Mouse (Mus musculus): ENCODE measurements around the gene Gls. TPM values are rescaled to one million over a fixed set of nuclear protein-coding genes. Genes with fewer than 3 reads are reported as not detected.

Gls gene
- polyA plus RNA-seq, 1 experiment from 2014 or later: 35.4 TPM

DNA sequence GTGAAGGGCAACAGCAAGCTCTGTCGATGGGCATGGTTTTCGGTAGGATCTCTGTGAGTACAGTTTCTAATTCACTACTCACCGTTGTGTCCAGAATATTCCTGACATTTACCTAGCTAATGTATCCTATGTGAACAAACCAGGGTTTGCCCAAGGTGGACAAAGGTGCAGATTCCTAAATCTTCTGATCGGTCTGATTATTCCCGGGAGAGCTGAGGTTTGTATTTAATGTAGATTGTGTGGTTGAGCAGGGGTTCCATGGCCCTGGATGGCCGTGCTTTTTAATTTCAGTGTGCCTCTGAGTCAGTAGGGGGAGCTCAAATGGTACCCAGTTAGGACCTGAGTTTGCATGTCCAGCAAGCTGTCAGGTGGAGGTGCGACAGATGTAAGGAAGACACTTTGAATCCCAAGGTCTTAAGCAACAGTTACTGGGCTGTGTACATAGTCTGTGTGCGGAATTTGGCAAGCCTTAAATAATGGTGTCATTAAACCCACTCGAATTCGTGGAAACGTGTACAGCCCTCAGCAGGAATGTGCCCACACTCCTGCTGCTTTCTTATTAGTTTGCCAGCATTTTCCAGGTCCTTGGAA lies 101.2 kb downstream of the Gls start:
- 86% methylated on average over 11 of the region's 11 CpGs for WGBS
- Histone ChIP-seq H3K9me3 (replicated peaks; ENCODE audit: control insufficient read depth, low read length) (no peaks in the 10 kb centered on the region), H3K4me3 (ENCODE audit: low read depth, low read length) (no peak overlapping the region), H3K9ac (ENCODE audit: low read length) (no peak overlapping the region), H3K27me3 (replicated peaks; ENCODE audit: control insufficient read depth, insufficient read depth, low read length) (no peaks in the 10 kb centered on the region), H3K36me3 (ENCODE audit: control insufficient read depth, insufficient read depth, low read length) (0 out of 2 replicates have a peak, but pooled peaks cover 4% of the 10 kb centered on the region), H3K27ac (ENCODE audit: low read depth, low read length) (no peak overlapping the region), H3K4me1 (ENCODE audit: control insufficient read depth, insufficient read depth, low read length) (no peaks in the 10 kb centered on the region), H3K4me2 (ENCODE audit: low read length) (no peak overlapping the region)
- ATAC-seq (no peak), DNase-seq (ENCODE audit: low spot score) (no peak)

DNA sequence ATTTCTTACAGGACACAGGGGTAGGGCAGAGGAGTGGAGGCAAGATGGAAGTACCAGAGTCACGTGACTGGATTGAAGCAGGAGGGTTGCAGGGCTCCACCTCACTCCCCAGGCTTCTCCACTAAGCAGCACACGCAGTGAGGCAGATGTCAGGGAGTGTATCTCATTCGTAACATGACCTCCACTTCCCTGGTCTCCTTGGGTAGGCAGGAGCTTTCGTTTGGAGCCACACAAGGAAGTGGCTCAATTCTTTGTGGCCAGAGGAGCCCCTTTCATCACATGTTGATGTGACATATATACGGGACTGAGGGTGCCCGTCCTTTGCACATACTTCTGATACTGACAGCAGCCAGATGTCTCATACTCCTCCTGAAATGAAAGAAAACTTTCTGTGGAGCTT lies 103.2 kb downstream of the Gls start:
- Histone ChIP-seq H3K4me2 (ENCODE audit: low read length) (no peak overlapping the region), H3K27me3 (replicated peaks; ENCODE audit: control insufficient read depth, insufficient read depth, low read length) (no peaks in the 10 kb centered on the region), H3K36me3 (ENCODE audit: control insufficient read depth, insufficient read depth, low read length) (0 out of 2 replicates have a peak, but pooled peaks cover 4% of the 10 kb centered on the region), H3K9me3 (replicated peaks; ENCODE audit: control insufficient read depth, low read length) (no peaks in the 10 kb centered on the region), H3K4me1 (ENCODE audit: control insufficient read depth, insufficient read depth, low read length) (no peaks in the 10 kb centered on the region), H3K27ac (ENCODE audit: low read depth, low read length) (no peak overlapping the region), H3K4me3 (ENCODE audit: low read depth, low read length) (no peak overlapping the region), H3K9ac (ENCODE audit: low read length) (no peak overlapping the region)
- DNase-seq (ENCODE audit: low spot score): no peak
- no peak for ATAC-seq
- 67% methylated on average over 6 of the region's 6 CpGs for WGBS

DNA sequence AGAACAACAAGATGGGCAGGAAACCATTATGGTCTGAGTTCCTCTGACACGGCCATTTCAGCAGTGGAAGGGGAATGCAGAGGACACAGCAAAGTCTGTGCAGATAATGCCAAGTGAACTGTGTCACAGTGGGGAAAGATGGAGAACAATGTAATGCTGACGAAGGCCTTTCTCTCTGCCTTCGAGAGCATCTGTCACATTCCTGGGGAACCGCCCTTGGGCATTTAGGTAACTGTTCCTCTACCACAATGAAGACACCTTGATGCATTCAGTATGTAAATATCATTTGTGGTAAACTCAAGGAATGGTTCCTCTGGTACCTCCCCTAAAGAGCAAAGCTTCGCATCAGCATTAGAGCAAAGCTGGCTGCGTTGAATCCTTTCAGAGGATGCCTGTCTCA lies 105.7 kb downstream of the Gls start:
- no peak overlapping the region for H3K27ac ChIP-seq (ENCODE audit: low read depth, low read length)
- H3K36me3 ChIP-seq (ENCODE audit: control insufficient read depth, insufficient read depth, low read length): 0 out of 2 replicates have a peak, but pooled peaks cover 4% of the 10 kb centered on the region

DNA sequence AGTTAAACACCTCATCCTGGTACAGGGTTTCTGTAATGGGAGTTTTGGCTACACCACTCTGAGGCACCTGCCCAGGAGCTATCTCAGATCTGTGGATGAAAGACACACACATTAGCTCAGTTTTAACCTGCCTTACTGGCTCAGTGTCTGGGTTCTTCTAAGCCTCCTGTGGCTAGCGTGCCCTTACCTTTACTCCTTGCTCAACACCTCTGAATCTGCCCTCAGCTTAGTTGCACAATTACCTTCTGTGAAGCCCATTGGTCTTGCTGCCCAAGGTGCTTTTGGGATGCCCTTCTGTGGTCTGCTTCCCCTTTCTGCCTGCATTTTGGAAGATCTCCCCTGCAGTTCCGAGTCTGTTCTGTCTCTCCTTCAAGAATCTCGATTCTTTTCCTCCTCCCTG lies 108.2 kb downstream of the Gls start:
- no peaks in the 10 kb centered on the region for H3K4me1 ChIP-seq (ENCODE audit: control insufficient read depth, insufficient read depth, low read length)
- no peak overlapping the region for H3K27ac ChIP-seq (ENCODE audit: low read depth, low read length)
- WGBS: 75% methylated on average over 3 of the region's 3 CpGs
- no peaks in the 10 kb centered on the region for H3K9me3 ChIP-seq (replicated peaks; ENCODE audit: control insufficient read depth, low read length)
- no peak overlapping the region for H3K9ac ChIP-seq (ENCODE audit: low read length)
- no peak overlapping the region for H3K4me2 ChIP-seq (ENCODE audit: low read length)
- H3K4me3 ChIP-seq (ENCODE audit: low read depth, low read length): no peak overlapping the region
- DNase-seq (ENCODE audit: low spot score) (no peak), ATAC-seq (no peak)
- H3K36me3 ChIP-seq (ENCODE audit: control insufficient read depth, insufficient read depth, low read length): 0 out of 2 replicates have a peak, but pooled peaks cover 4% of the 10 kb centered on the region
- H3K27me3 ChIP-seq (replicated peaks; ENCODE audit: control insufficient read depth, insufficient read depth, low read length): no peaks in the 10 kb centered on the region

More for the DNA sequence above, 105.7 kb downstream of the Gls start:
- Histone ChIP-seq H3K9me3 (replicated peaks; ENCODE audit: control insufficient read depth, low read length) (no peaks in the 10 kb centered on the region), H3K9ac (ENCODE audit: low read length) (no peak overlapping the region), H3K27me3 (replicated peaks; ENCODE audit: control insufficient read depth, insufficient read depth, low read length) (no peaks in the 10 kb centered on the region), H3K4me1 (ENCODE audit: control insufficient read depth, insufficient read depth, low read length) (no peaks in the 10 kb centered on the region), H3K4me3 (ENCODE audit: low read depth, low read length) (no peak overlapping the region), H3K4me2 (ENCODE audit: low read length) (no peak overlapping the region)
- ATAC-seq (no peak), DNase-seq (ENCODE audit: low spot score) (no peak)
- 95% methylated on average over 6 of the region's 6 CpGs for WGBS

DNA sequence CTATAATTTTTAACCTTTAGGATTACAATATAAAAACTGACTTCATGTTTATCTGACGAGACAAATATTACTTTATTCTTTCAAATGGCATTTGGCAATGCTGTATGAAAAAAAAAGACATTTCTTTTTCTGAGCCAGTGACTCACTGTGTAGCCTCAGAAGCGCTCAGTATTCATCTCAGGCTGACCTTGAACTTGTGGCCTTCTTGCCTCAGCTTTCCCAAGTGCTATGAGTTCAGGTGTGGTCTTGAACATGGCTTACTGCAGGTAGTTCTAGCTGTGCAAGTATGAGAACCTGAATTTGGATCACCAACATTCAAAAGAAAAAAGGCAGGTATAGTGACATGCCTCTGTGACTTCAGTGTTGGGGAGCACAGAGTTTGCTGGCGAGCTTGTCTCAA lies 112.0 kb downstream of the Gls start:
- Histone ChIP-seq H3K4me1 (ENCODE audit: control insufficient read depth, insufficient read depth, low read length) (no peaks in the 10 kb centered on the region), H3K27ac (ENCODE audit: low read depth, low read length) (no peak overlapping the region), H3K4me2 (ENCODE audit: low read length) (no peak overlapping the region), H3K36me3 (ENCODE audit: control insufficient read depth, insufficient read depth, low read length) (no peaks in the 10 kb centered on the region), H3K9me3 (replicated peaks; ENCODE audit: control insufficient read depth, low read length) (no peaks in the 10 kb centered on the region), H3K9ac (ENCODE audit: low read length) (no peak overlapping the region), H3K4me3 (ENCODE audit: low read depth, low read length) (no peak overlapping the region), H3K27me3 (replicated peaks; ENCODE audit: control insufficient read depth, insufficient read depth, low read length) (no peaks in the 10 kb centered on the region)
- DNase-seq (ENCODE audit: low spot score) (no peak), ATAC-seq (no peak)
- 89% methylated on average over 3 of the region's 3 CpGs for WGBS

DNA sequence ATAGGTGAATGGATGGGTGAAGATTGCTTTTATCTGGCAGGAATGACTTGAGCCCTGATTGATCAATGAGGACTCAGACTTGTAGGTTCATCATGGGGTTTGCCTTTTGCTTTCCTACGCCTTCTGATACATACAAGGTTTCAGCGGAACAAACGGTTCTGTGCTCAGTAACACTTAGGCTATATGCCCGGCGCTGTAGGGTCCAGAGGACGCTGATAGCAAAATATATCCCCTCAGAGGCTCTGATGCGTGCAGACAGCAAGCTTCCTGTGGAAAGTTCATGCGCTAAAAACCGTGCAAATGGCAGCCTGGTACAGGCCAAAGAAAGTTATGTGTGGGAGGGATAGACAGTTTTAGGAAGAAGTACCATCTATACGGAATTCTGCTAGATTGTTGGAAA lies 112.8 kb downstream of the Gls start:
- Histone ChIP-seq H3K27ac (ENCODE audit: low read depth, low read length) (no peak overlapping the region), H3K4me1 (ENCODE audit: control insufficient read depth, insufficient read depth, low read length) (no peaks in the 10 kb centered on the region), H3K4me2 (ENCODE audit: low read length) (peak overlapping the region; percentile 90), H3K4me3 (ENCODE audit: low read depth, low read length) (peak overlapping the region; percentile 81), H3K27me3 (replicated peaks; ENCODE audit: control insufficient read depth, insufficient read depth, low read length) (no peaks in the 10 kb centered on the region), H3K9ac (ENCODE audit: low read length) (peak overlapping the region; percentile 7; the same call in 1 of the 2 replicates), H3K9me3 (replicated peaks; ENCODE audit: control insufficient read depth, low read length) (no peaks in the 10 kb centered on the region), H3K36me3 (ENCODE audit: control insufficient read depth, insufficient read depth, low read length) (no peaks in the 10 kb centered on the region)
- ATAC-seq: no peak
- 36% methylated on average over 10 of the region's 10 CpGs for WGBS
- no peak for DNase-seq (ENCODE audit: low spot score)

DNA sequence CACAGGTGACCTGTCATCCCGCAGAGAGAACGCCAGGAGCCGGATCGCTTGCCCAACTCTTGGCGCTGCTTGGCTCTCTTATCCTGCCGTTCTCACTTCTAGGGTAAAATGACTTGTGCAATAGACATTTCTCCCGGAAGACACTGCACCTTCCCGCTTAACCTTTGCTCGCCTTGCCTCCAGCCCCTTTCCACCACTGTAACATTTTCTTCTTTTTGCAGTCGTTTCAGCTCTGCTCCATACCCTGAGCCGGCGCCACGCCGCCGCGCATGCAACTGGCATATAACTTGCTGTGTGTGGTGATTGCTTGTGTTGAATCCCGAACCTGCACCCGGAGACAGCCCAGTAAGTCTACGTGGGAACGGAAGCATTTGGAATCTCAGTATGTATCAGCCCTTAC lies 113.3 kb downstream of the Gls start:
- no peaks in the 10 kb centered on the region for H3K4me1 ChIP-seq (ENCODE audit: control insufficient read depth, insufficient read depth, low read length)
- whole genome bisulfite sequencing: under 1% methylated on average over 20 of the region's 20 CpGs
- H3K4me2 ChIP-seq (ENCODE audit: low read length): peak overlapping the region; percentile 90
- peak overlapping the region; percentile 76 for H3K9ac ChIP-seq (ENCODE audit: low read length)
- ATAC-seq (peak; percentile 18; the same call in 1 of the 2 replicates), DNase-seq (ENCODE audit: low spot score) (peak; percentile 16)
- H3K4me3 ChIP-seq (ENCODE audit: low read depth, low read length): peak overlapping the region; percentile 81
- no peaks in the 10 kb centered on the region for H3K27me3 ChIP-seq (replicated peaks; ENCODE audit: control insufficient read depth, insufficient read depth, low read length)
- no peaks in the 10 kb centered on the region for H3K36me3 ChIP-seq (ENCODE audit: control insufficient read depth, insufficient read depth, low read length)
- H3K9me3 ChIP-seq (replicated peaks; ENCODE audit: control insufficient read depth, low read length): no peaks in the 10 kb centered on the region
- no peak overlapping the region for H3K27ac ChIP-seq (ENCODE audit: low read depth, low read length)

DNA sequence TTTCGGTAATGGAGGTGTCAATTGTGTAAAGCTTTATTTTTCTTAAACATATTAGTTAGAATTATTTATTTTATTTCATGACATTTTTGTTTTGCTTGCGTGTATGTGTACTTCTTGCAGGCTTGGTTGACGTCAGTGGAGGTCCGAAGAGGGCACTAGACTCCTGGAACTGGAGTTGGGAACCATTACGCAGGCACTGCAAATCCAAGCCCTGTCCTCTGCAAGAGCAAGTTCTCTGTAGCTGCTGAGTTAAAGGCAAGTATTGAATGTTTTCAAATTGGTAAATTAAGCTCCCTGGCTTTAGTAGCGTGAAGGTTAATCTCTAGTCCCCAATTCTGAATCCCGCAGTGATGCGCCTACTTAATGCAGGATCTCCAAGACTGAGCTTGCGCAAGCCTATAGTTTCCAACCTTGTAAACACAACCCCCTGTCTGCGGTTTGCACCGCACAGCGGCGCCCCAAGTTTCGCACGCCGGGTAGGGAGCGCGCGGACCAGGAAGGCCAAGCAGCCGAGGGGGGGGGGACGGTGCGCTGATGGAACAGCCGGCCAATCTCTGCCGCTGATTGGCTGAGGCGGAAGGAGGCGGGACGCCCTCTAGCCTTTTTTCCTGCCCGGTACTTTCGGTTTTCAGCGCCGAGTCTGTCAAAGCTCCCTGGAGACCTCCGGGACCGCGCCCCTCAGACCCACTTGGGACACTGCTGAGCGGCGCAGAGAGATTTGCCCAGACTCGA lies 114.0 kb downstream of the Gls start, which contains the start of gene Stat1:
Gene Stat1 (plus strand): TSS at position 581 of the 732 bp plus-strand sequence.
- peak; percentile 97 for ATAC-seq
- Histone ChIP-seq H3K27ac (ENCODE audit: low read depth, low read length) (no peak within 1 kb of the TSS), H3K9ac (ENCODE audit: low read length) (peak within 1 kb of the TSS; percentile 76), H3K36me3 (ENCODE audit: control insufficient read depth, insufficient read depth, low read length) (no peaks in the 10 kb centered on the region), H3K9me3 (replicated peaks; ENCODE audit: control insufficient read depth, low read length) (no peaks in the 10 kb centered on the region), H3K27me3 (replicated peaks; ENCODE audit: control insufficient read depth, insufficient read depth, low read length) (no peaks in the 10 kb centered on the region), H3K4me3 (ENCODE audit: low read depth, low read length) (peak within 1 kb of the TSS; percentile 81), H3K4me2 (ENCODE audit: low read length) (peak within 1 kb of the TSS; percentile 90), H3K4me1 (ENCODE audit: control insufficient read depth, insufficient read depth, low read length) (no peaks in the 10 kb centered on the region)
- DNase-seq (ENCODE audit: low spot score): peak; percentile 91
- WGBS: 3% methylated on average over 37 of the region's 37 CpGs

DNA sequence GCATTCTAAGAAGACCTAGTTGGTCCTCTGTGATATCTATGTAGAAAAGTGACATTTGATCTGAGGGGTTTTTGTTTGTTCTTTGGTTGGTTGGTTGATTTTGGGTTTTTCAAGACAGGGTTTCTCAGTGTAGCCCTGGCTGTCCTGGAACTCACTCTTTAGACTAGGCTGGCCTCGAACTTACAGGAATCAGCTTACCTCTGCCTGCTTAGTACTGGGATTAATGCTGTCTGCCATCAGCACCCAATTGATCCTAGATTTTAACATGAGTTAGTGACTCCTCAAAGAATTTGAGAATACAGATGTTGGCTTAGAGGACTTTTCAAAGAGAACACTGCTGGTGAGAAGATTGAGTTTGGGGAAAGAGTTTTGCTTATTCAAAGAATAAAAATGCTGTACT lies 115.3 kb downstream of the Gls start:
- H3K27ac ChIP-seq (ENCODE audit: low read depth, low read length): no peak overlapping the region
- ATAC-seq (no peak), DNase-seq (ENCODE audit: low spot score) (no peak)
- H3K4me2 ChIP-seq (ENCODE audit: low read length): no peak overlapping the region
- H3K4me3 ChIP-seq (ENCODE audit: low read depth, low read length): no peak overlapping the region
- no peaks in the 10 kb centered on the region for H3K9me3 ChIP-seq (replicated peaks; ENCODE audit: control insufficient read depth, low read length)
- WGBS: 88% methylated on average over 1 of the region's 1 CpGs
- H3K36me3 ChIP-seq (ENCODE audit: control insufficient read depth, insufficient read depth, low read length): no peaks in the 10 kb centered on the region
- H3K27me3 ChIP-seq (replicated peaks; ENCODE audit: control insufficient read depth, insufficient read depth, low read length): no peaks in the 10 kb centered on the region
- no peak overlapping the region for H3K9ac ChIP-seq (ENCODE audit: low read length)
- H3K4me1 ChIP-seq (ENCODE audit: control insufficient read depth, insufficient read depth, low read length): 0 out of 2 replicates have a peak, but pooled peaks cover 3% of the 10 kb centered on the region

Data from forebrain, embryonic 14.5 days (tissue).